Mouse (Mus musculus): ENCODE results near the gene Plekha3. TPM values are rescaled to one million over a fixed set of nuclear protein-coding genes. Genes with fewer than 3 reads are reported as not detected.

Gene Plekha3
- total RNA-seq, 2 experiments from 2014 or later: 9.7 to 11.7 TPM

GRCm38 (mm10) chr2:76675949-76676348 lies 868 bp downstream of the Plekha3 start:
- no peak for DNase-seq (ENCODE audit: low spot score in 2 of 2)

DNA sequence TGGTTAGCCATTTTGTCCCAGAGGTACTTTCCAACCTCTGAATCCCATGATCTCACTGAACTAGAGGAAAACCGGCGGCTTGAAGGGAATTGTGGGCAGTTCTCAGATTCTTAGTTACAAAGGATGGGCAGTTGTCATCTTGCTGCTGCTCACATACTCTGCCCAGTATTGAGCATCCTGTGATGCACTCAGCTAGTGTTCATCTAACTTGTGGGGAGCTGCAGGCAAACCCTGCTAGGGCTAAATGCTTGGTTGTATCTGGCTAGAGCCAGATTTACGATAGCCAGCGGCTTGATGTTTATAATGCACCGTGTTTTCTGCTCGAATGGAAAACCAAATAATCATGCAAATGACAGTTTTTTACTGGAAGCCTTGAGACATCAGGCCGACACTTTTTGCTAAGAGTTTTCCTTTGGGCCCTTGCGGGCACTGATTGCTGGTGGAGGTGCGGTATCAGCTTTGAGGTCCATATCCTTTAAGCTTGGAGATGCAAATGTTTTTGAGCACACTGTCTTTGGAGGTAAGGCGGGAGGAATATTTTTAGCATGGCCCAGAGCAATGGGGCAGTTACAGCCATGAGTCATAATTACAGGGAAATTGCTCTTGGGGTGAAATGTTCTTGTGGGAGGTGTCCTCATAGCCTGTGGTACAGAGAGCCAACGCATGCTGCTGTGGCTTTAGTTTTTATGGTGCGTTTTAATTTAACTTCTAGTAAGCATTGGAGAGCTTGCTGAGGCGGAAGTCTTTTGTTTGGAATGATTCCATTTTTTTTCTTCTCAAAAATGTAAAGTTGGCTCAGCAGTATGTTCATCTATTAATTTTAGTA lies 1.5 kb downstream of the Plekha3 start:
- DNase-seq (ENCODE audit: low spot score in 2 of 2): no peak

DNA sequence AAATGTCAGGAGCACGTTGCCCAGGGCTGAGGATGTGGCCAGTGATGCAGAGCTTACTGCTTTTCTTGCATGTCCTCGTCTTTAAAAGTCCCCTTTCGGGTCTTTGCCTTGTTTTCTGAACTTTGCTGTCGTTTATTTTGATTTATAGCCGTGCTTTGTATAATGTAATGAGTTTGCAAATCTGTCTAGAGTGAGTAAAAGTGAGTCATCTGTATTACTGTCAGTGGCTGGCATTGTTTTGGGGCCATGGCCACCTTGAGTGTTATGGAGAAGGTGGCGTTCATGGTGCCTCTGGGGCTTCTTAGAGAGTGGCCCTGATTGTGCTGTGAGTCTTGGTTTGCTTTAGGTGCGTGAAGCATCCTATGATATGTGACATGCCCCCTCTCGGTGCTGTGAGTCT lies 7.2 kb downstream of the Plekha3 start:
- no peak for DNase-seq (ENCODE audit: low spot score in 2 of 2)

DNA sequence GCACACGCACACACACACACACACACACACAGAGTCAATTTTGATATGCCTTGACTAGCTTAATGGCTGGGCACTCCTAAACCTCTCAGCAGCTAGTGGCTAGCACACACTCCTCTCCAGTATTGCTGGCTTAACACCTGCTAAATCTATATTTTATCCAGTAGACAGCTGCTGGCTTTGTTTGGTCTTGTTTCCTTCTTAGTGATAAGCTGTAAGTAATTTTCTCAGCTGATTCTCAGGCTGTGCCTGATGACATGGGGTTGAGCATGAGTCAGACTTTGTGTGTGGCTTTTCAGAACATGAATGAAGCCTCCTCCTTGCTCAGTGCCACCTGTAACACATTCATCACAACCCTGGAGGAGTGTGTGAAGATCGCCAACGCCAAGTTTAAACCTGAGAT lies 11.9 kb downstream of the Plekha3 start:
- no peak for DNase-seq (ENCODE audit: low spot score in 2 of 2)

DNA sequence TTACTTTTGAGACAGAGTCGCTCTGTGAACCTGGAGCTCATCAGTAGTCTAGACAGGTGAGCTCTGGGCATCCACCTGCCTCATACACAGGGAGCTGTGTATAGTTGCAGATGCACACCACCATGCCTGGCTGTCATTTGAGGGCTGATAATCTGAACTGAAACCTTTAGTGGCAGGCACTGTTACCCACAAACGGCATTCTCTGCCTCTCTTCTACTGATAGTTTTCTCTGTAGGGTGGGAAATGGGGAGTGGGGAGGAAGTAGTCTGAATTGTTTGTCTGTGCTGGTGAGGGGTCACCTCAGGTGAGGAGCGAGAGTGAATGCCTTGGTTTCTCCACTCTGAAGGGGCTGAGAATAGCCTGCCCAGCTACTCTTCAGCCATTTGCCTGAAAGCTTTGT lies 12.5 kb downstream of the Plekha3 start:
- DNase-seq (ENCODE audit: low spot score in 2 of 2): no peak

DNA sequence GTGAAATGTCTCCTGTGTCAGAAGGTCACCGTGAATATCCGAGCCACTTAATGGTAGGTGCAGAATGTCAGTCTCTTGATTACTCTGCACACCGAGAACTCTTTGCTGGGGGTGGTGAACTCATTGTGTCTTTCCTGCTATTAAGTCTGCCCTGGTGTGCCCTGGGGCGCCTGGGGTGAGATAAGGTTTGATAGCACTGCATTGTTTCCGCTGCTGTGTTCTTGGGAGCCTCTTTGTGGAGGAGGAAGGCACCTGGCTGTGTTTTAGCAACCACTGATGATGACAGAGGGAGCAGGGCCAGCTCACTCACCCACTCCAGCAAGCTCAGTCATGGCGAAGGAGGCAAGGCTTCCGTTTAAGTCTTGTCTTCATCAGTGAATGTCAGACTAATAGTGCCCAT lies 13.1 kb downstream of the Plekha3 start:
- no peak for DNase-seq (ENCODE audit: low spot score in 2 of 2)

- no peak for DNase-seq (ENCODE audit: low spot score in 2 of 2)
These were observed 15.5 kb downstream of the Plekha3 start for GRCm38 (mm10) chr2:76690436-76691204.

GRCm38 (mm10) chr2:76693765-76694164 lies 18.7 kb downstream of the Plekha3 start:
- no peak for DNase-seq (ENCODE audit: low spot score in 2 of 2)

- no peak for DNase-seq (ENCODE audit: low spot score in 2 of 2)
These were observed 20.2 kb downstream of the Plekha3 start for GRCm38 (mm10) chr2:76695290-76695689.

GRCm38 (mm10) chr2:76702188-76702587 lies 27.1 kb downstream of the Plekha3 start:
- no peak for DNase-seq (ENCODE audit: low spot score in 2 of 2)

- DNase-seq (ENCODE audit: low spot score in 2 of 2): no peak
These were observed 27.7 kb downstream of the Plekha3 start for GRCm38 (mm10) chr2:76702751-76703150.

DNA sequence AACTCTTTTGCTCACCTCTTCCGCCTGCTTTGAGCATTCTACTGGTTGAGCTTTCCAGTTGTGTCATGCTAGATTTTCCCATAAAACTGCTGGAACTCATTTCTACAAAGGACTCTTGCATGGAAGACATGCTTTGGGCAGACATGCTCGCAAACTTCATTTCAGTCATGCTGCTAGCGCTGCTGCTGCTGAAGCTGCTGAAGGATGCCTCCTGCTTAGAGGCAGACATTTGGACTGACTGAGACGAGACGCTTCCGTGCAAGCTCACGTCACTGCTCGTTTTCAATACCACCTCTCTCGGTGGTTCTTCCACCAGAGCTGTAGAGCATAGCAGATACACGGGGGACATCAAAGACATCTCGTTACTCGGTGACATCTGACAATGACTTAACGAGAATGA lies 30.6 kb downstream of the Plekha3 start:
- DNase-seq (ENCODE audit: low spot score in 2 of 2): no peak

DNA sequence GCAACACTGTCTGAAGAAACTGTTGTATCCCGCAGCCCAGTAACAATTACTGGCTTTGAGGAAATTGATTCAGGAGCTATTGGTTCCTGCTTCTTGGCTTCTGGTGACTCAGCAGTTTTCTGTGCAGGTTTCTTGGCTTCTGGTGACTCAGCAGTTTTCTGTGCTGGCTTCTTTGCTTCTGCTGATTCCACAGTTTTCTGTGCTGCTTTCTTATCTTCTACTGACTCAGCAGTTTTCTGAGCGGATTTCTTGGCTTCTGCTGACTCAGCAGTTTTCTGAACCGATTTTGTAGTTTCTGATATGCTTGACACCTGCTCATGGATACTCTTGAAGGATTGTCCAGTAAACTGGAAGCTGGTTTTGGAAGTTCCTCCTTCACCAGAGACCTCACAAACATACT lies 33.4 kb downstream of the Plekha3 start:
- no peak for DNase-seq (ENCODE audit: low spot score in 2 of 2)

DNA sequence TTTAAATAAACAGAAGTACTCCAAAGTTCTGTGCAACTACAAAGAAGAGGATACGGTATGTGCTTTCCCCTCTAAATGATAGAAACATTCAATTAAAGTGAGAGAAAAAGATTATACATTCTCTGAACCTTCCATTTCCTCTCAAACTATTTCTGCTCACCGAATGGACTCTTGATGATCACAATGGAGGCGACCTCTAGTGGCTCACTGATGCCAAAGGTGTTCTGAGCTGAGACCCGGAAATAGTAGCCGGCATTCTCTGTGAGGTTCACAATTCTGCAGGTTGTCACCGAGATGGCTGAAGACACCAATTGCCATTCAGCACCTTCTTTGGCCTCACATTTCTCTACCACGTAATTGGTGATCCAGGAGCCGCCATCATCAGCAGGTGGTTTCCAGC lies 39.9 kb downstream of the Plekha3 start:
- DNase-seq (ENCODE audit: low spot score in 2 of 2): no peak

GRCm38 (mm10) chr2:76719650-76720049 lies 44.6 kb downstream of the Plekha3 start:
- no peak for DNase-seq (ENCODE audit: low spot score in 2 of 2)

Other genes with a start within 250 kb of the Plekha3 start
- gene Prkra, start 27.3 kb upstream of the Plekha3 start, total RNA-seq (2021): 10 to 100 TPM; 16.8 to 19.1 TPM
- gene Pjvk, start 26.8 kb upstream of the Plekha3 start, total RNA-seq (2021): under 1 TPM; 0.22 to 0.29 TPM
- 10 to 100 TPM; 41.3 to 46.0 TPM for gene Fkbp7, start 2.2 kb upstream of the Plekha3 start, total RNA-seq (2021)